Mouse (Mus musculus): ENCODE data around the gene Nipsnap2.

DNA sequence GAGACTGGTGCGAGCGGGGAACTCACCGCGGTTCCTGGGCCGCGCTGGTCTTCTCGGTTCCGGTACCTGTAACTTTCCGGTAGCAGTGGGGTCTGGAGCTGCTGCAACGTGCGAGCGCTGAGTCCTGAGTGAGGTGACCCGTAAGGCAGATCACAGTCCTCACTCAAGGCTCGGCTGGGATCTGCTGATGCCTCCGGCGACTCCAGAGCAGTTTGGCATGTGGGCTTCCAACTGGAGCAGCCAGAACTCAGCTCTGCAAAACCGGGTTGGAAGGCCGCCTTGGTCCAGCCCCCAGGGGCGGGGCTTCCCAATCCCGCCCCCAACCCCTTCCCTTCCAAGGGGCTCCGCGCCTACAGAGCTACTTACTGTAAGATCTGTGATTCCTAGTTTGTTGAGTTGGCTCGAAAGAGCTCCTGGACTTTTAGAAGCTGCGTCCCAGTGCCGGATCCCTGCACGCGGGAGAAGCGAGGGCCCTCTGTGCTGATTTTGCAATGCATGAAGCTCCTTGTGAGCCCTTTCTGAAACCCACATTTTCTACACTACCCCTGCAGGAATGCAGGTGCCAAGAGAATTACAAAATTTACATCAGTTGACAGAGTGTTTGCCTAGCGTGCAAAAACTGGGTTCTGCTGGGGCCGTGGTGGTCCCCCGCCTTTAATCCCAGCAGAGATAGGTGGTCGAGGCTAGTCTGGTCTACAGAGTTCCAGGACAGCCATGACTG, 54.3 kb downstream of the Nipsnap2 start:
- TF ChIP-seq CTCF (IDR thresholded peaks at IDR 0.05; ENCODE audit: extremely low read depth, insufficient read length, insufficient replicate concordance, low read depth, low read length) (no peak), POLR2A (IDR thresholded peaks at IDR 0.05; ENCODE audit: low read depth, low read length) (peak; percentile 31; the same call in 1 of the 2 replicates)

Data from small intestine, adult 2 months (tissue).